Mouse (Mus musculus) v-Abl transformed pro-B cells (cell line): Measurements from ENCODE around the gene Stx2.
"Not testable (repeated sequence)": the region's sequence is repeated elsewhere in the genome, so short reads cannot be mapped to it uniquely, and the experiment has no call there.

Experiments used
- in situ Hi-C, 2 experiments: fragments of 400-800 bp; cut with MboI; formaldehyde crosslinking; loops; one replicate each; pipeline ENCODE4 v1.15.1; 2025; ENCODE audit not compliant: unreplicated experiment in 2 of 2

Stx2 gene

DNA sequence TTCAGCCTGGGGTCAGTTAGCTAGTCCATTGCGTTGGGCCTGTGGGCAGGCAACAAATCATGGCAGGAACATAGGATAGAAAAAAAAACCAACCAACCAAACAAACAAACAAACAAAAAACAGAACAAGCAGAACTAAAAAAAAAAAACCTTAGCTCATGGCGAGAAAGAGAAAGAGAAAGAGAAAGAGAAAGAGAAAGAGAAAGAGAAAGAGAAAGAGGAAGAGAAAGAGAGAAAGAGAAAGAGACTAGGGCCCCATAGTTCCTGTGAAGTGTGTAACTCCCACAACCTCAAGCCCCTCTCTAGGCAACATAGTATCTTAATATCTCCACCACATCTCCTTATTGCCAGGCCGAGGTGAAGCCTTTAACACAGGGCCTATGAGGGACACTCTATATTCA is 8.0 kb upstream of the Stx2 start:
- in situ Hi-C loops, result loop anchor here (10.0 to 25.0 kb wide), 6 partner anchors 996 to 1404 kb away; partner anchors contain the start of genes Rabgef1 (in 2 of the 2), Sbds (in 2 of the 2), Tyw1 (in 2 of the 2) and Gusb (in 1 of the 2)

- in situ Hi-C loops, result loop anchor here (10.0 to 25.0 kb wide), 6 partner anchors 997 to 1403 kb away; partner anchors contain the start of genes Rabgef1 (in 2 of the 2), Sbds (in 2 of the 2), Tyw1 (in 2 of the 2) and Gusb (in 1 of the 2)
Measured at GRCm38 (mm10) chr5:129015540-129015939, 7.2 kb upstream of the Stx2 start.

- in situ Hi-C loops, result loop anchor here (10.0 to 25.0 kb wide), 6 partner anchors 997 to 1403 kb away; partner anchors contain the start of genes Rabgef1 (in 2 of the 2), Sbds (in 2 of the 2), Tyw1 (in 2 of the 2) and Gusb (in 1 of the 2)
Measured at GRCm38 (mm10) chr5:129015020-129015419, 6.6 kb upstream of the Stx2 start.

DNA sequence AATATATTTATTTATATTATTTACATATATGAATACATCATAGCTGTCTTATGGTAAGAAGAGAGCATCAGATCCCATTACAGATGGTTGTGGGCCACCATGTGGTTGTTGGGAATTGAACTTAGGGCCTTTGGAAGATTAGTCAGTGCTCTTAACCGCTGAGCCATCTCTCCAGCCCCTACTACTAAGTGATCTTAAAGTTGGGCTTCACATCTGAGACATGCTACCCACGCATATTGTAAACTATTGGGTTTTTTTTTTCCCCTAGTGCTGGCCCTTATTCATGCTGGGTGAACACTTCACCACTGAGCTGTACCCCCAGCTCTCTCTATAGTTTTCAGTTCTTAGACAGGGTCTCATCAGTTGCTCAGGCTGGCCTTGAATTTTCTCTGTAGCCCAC is 2.6 kb upstream of the Stx2 start:
- in situ Hi-C loops, result loop anchor here (5.0 to 25.0 kb wide), 8 partner anchors 496 to 1399 kb away; partner anchors contain the start of genes Rabgef1 (in 2 of the 2), Sbds (in 2 of the 2), Tyw1 (in 2 of the 2) and Gusb (in 1 of the 2)

DNA sequence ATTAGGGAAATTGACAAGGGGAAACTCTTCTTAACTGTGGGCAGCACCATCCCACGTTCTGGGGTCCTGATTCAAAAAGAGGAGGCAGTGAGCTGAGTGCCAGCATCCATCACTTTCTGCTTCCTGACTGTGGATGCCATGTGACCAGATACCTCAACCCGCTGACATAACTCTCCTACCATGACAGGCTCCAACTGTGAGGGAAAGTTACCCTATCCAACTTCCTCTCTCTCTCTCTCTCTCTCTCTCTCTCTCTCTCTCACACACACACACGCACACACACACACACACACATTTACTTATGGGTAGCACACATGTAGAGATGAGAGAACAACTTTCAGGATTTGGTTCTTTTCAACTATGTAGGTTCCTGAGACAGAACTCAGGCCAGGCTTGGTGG is 1.2 kb upstream of the Stx2 start:
- in situ Hi-C loops, result loop anchor here (10.0 to 25.0 kb wide), 4 partner anchors 485 to 1397 kb away; partner anchors contain the start of genes Gusb (in 1 of the 2) and Rabgef1 (in 1 of the 2)

DNA sequence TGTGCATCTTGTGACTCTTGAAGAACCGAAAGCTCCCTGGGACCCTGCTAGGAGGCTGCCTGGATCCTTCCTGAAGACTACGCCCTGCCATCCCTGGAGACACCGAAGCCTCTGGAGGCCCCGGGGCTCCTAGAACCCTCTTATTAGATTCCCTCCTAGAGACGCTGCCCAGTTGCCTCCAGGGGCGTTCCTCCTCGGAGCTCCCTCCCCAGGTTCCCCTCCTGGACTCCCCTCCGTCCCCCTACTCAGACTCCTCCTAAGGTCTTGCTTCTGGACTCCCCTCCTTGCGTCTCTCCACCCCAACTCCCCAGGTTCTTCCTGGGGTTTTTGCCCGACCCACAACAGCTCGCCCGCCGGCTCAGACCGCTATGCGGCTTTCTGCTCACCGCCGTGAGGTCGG is 366 bp downstream of the Stx2 start:
- in situ Hi-C loops, result loop anchor here (10.0 to 25.0 kb wide), 4 partner anchors 487 to 1396 kb away; partner anchors contain the start of genes Gusb (in 1 of the 2) and Rabgef1 (in 1 of the 2)

DNA sequence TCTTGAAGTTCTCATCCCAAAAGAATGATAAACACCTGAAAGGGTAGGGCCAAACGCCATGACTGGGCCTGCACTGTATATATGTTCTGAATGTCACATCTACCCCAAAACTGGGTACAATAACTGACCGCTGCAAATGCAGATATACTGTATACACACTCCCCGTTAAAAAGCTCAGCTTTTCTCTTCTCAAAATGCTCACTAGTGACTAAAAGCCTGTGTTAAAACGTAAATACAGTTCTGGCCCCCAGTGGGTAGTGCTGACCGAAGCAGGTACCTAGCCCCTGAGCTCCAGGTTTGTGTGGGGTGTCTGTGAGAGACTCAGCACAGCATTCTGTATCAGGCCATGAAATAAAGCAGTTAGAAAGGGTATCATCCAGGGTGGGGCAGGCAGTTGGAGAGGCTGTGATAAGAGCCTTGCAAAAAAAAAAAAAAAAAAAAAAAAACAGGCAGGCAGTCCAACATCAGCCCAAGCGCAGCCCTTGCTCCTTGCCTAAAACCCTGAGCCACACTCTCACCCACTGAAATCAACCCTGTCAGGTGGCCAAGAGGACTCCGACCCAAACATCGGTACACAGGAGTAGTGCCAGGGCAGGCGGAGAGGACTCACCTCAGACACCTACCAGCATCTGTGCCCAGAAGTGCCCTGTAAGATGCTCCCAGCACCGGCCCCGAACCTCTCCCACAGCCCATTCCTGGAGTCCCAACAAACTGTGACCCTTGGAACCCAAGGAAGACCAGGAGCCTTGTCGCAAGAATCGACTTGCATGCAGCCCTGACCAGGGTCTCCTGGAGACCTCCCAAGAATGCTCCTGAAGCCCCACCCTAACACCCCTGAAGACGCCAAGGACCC is 1.0 kb downstream of the Stx2 start:
- in situ Hi-C loops, result loop anchor here (10.0 to 25.0 kb wide), 4 partner anchors 487 to 1395 kb away; partner anchors contain the start of genes Gusb (in 1 of the 2) and Rabgef1 (in 1 of the 2)

GRCm38 (mm10) chr5:129006031-129006788 is 2.2 kb downstream of the Stx2 start:
- in situ Hi-C loops, result loop anchor here (10.0 to 25.0 kb wide), 4 partner anchors 489 to 1394 kb away; partner anchors contain the start of genes Gusb (in 1 of the 2) and Rabgef1 (in 1 of the 2)

- in situ Hi-C loops, result loop anchor here (10.0 to 25.0 kb wide), 4 partner anchors 489 to 1393 kb away; partner anchors contain the start of genes Gusb (in 1 of the 2) and Rabgef1 (in 1 of the 2)
Measured at GRCm38 (mm10) chr5:129005416-129005815, 3.0 kb downstream of the Stx2 start.

GRCm38 (mm10) chr5:129002571-129003011 is 5.8 kb downstream of the Stx2 start:
- in situ Hi-C loops, result loop anchor here (10.0 to 25.0 kb wide), 4 partner anchors 492 to 1390 kb away; partner anchors contain the start of genes Gusb (in 1 of the 2) and Rabgef1 (in 1 of the 2)

GRCm38 (mm10) chr5:129000706-129001468 is 7.5 kb downstream of the Stx2 start:
- in situ Hi-C loops, result loop anchor here (10.0 to 25.0 kb wide), 4 partner anchors 494 to 1389 kb away; partner anchors contain the start of genes Gusb (in 1 of the 2) and Rabgef1 (in 1 of the 2)

- in situ Hi-C loops, result no loop called here
Measured at GRCm38 (mm10) chr5:128987141-128987954, 21.0 kb downstream of the Stx2 start.

- in situ Hi-C loops, result no loop called here
Measured at GRCm38 (mm10) chr5:128985946-128986345, 22.4 kb downstream of the Stx2 start.

DNA sequence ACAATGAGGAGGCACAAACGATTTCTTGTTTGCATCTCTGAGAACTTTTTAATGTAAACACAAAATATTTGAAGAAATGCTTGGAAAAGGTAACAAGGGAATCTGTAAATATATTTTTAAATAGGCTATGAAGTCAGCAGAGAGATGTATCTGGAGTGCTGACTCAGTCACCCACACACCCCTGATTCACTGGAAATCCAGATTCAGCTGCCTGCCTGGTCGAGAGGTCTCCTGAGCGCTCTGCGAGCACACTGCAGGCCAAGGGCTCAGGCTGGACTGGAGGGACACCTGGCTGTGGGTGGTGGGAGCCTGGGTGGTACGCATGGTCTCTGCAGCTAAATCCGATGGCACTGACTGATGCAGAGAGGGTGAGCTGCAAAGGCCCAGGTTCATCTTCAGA is 23.8 kb downstream of the Stx2 start:
- in situ Hi-C loops, result no loop called here

DNA sequence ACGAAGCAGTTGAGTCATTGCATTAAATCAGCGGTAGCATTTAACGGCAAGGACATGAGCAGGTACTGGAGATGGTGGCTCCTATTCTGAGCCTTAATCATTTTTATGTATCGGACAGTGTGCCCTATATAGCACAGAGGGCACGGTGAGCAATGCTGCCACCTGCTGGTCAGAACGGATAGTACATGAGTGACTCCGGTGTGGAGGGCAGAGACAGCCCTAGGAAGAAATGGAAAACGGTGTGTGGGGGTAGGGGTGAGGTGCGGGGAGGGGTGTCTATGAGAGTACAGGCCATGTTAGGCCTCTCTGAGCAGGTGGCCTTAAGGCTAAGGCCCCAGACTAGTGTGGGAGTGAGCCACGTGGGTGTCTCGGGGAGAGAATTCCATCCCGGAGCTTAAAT is 26.8 kb downstream of the Stx2 start:
- in situ Hi-C loops, result no loop called here

DNA sequence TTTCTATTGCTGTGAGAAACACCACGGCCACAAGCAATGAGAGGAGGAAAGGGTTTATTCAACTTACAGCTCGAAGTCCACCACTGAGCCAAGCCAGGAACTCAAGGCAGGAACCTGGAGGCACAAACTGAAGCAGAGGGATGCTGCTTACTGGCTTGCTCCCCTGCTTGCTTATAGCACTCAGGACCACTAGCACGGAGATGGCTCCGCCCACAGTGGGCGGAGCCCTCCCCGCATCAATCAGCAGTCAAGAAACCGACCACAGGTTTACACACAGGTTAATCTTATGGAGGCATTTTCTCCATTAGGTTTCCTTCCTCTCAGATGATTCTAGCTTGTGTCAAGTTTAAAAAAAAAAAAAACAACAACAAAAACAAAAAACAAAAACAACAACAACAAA is 27.5 kb downstream of the Stx2 start:
- in situ Hi-C loops, result no loop called here

DNA sequence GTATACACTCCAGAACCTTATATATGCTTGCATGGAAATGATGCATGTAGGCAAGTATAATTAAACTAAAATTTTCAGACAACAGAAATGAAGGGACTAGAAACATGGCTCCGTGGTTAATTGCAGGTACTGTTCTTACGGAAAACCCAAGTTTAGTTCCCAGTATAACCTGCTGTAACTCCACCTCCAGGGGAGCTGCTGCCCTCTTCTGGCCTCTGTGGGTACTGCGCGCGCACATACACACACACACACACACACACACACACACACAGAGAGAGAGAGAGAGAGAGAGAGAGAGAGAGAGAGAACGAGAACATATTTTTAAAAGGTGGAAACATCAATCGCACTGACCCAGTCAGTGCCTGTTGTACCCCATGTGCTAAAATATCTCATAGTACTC is 29.4 kb downstream of the Stx2 start:
- in situ Hi-C loops, result no loop called here

DNA sequence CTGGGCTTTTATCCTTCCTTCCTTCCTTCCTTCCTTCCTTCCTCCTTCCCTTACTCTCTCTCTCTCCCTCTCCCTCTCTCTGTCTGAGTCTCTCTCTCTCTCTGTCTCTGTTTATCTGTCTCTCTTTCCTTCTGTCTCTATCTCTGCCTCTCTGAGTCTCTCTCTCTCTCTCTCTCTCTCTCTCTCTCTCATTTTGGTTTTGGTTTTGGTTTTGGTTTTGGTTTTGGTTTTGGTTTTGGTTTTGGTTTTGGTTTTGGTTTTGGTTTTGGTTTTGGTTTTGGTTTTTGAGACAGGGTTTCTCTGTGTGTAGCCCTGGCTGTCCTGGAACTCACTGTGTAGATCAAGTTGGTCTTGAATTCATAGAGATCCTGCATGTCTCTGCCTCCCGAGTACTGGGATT is 30.9 kb downstream of the Stx2 start:
- in situ Hi-C loops, result not testable (repeated sequence)
